Mouse (Mus musculus): ENCODE measurements around the gene Lypd8.

DNA sequence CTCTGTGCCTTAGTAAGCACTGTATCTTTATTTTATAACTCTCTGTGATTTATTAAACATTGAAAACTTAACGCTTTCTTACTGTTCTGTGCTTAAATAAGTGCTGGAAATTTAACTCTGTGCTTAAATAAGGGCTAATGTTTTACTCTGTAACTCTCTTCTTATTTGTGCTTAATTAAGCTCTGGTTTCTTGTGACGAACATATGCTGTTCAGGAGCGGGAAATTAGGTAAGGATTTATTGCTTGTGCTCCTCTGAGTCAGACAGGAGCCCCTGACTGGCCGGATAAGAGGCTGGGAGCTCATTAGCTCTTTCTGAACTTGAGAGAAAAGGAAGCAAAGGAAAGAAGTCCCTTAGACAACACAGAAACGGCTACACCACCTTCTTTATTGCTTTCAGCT lies 59.0 kb downstream of the Lypd8 start:
- no peak for TF ChIP-seq CTCF (IDR thresholded peaks at IDR 0.05; ENCODE audit: low read depth)
- no peak for TF ChIP-seq EP300 (optimal IDR thresholded peaks at IDR 0.05)

Data from stomach, postnatal 0 days (tissue).